Mouse (Mus musculus): ENCODE results near the gene Atg4d.

Atg4d gene

DNA sequence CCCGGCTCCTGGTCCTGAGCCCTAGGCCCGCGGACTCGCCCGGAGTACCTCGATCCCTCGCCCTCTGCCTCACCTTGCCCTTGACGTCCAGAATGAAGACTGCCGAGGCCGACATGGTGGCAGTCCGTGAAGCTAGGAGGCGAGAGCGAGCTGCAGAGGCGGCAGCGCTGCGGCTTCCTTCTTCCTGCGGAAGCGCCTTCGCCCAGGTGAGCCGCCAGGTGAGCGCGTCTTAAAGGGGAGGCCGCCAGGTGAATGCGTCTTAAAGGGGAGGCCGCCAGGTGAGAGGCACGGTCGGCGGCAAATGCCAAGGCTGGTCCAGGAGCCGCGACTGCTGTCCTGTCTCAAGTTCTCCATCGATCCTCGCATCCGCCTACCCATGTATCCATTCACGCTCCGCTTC, 47.0 kb downstream of the Atg4d start, which contains the start of gene Ap1m2:
Ap1m2 (minus strand) TSS at position 204 of the 400 bp plus-strand sequence.
- in situ Hi-C loops (cut with MboI, MseI), result no loop called here

DNA sequence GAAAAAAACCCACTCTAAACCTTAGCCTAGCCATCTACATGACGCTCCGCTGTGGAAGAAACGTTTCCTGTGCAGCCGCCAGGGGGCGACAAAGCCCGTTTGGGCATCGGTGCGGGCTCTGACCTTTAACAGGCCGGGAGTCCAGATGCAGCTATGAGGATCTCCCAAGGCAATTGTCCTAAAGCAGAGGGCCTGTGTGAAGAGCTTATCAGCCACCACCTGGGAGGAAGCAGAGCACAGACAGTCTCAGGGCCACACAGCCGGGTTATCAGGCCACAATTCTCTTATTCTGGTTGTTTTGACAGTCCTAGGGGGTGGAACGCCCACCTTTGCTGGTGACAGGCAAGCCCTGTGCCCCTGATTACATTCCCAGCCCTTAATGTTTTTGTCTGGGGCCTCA, 48.3 kb downstream of the Atg4d start:
- in situ Hi-C loops (cut with MboI, MseI), result no loop called here

- in situ Hi-C loops (cut with MboI, MseI), result loop anchor here (5.0 kb wide), 1 partner anchor 38 kb away; no protein-coding TSS in a partner anchor
Measured at GRCm38 (mm10) chr9:21314367-21315140, 49.5 kb downstream of the Atg4d start.

DNA sequence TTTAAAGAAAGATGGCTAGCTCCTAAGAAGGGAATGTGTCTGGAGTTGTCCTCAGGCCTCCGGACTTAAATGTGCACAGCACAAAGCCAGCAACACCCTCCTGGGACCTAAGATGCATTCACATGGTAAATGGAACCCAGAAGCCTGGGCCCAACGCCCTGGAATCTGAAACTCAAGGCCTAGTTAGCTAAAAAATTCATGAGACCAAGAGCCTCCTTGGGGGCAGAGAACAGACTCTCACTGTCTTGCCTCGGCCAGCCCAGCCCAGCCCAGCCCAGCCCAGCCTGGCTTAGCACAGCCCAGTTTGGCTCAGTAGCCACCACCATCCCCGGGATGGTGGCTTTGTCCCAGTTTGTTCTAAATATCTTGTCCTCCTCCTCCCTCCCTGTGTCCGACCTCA, 50.3 kb downstream of the Atg4d start:
- in situ Hi-C loops (cut with MboI, MseI), result loop anchor here (5.0 kb wide), 1 partner anchor 37 kb away; no protein-coding TSS in a partner anchor

DNA sequence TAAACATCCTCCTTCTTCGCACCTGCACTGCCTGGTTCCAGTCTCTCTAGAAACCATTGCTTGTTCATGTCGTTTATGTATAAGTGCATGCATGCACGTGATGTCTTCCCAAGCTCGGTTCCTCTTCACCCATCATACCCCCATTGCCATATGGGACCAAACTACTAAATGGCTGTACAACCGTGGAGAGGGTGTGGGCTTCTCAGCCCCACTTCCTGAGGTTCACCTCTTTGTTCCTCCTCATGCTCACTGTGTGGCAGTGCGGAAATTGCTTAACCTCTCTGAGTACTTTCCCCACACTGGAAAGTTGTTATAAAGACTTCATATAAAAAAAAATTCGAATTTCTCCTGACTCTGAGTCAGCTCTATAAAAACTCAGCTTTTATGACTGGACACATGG, 51.6 kb downstream of the Atg4d start:
- in situ Hi-C loops (cut with MboI, MseI), result loop anchor here (5.0 kb wide), 1 partner anchor 36 kb away; no protein-coding TSS in a partner anchor

GRCm38 (mm10) chr9:21318792-21319191, 53.7 kb downstream of the Atg4d start:
- in situ Hi-C loops (cut with MboI, MseI), result loop anchor here (5.0 kb wide), 1 partner anchor 34 kb away; no protein-coding TSS in a partner anchor

GRCm38 (mm10) chr9:21319503-21319902, 54.4 kb downstream of the Atg4d start:
- in situ Hi-C loops (cut with MboI, MseI), result loop anchor here (5.0 kb wide), 1 partner anchor 33 kb away; no protein-coding TSS in a partner anchor

GRCm38 (mm10) chr9:21320280-21320618, 55.2 kb downstream of the Atg4d start:
- in situ Hi-C loops (cut with MboI, MseI), result loop anchor here (10.0 kb wide), 1 partner anchor 665 kb away; the partner anchor contains the start of gene Pin1

DNA sequence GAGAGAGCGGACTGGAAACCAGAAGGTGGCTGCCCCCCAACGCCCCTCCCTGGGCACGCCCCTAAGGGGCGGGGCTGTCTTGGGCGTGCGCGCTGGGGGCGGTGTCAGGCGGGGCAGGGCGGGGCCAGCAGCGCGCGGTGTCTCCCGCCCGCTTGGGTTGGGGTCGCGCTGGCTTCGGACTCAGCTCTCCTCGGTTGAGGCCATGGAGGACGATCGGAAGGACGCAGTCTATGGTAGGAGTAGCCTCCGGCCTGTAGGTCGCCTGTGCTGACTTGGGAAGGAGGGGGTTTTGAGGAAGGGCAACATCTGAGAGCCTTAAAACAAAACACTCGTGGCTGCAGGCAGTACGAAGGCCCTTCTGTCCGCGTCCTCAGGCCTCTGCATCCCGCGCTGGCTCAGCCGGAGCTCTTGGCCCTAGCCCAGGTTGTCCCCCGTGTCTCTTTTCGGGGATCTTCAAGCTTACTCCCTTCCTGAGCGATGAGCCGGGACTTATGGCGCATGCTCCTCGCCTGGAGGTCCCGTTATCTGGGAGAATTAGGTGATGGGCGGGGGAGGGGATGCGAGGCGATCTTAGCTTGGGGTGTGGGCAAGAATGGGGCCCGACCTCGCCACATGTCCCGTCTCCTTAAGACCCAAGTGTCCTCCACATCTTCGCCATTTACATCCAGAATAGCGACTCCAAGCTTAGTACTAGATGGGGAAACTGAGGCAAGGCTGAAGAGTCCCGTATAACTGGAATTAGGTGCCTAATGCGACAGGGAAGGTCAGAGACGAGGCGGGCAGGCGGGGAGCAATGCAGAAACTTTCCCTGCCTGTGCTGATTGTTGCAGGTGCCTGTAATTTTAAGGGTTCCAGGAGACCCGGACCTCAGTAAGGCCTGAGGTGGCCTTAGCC, 55.8 kb downstream of the Atg4d start, which contains the start of gene Slc44a2:
Slc44a2 (plus strand) TSS at position 80 of the 894 bp plus-strand sequence.
- in situ Hi-C loops (cut with MboI, MseI), result loop anchor here (10.0 kb wide), 1 partner anchor 666 kb away; the partner anchor contains the start of gene Pin1

DNA sequence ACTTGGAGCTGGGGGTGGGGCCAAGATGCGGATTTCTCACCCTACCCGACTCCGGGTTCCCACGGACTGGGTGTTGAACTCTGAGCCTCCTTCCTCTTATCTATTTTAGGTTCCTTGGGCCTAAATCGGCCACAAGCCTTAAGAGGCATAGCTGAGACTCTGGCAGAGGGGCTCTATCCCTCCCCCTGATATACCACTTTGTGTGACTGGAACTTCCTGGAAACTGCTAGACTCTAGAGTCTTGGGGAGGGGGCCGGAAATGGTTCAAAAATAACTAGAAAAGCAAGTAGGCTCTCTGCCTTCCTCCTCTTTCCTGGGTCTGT, 56.4 kb downstream of the Atg4d start:
- in situ Hi-C loops (cut with MboI, MseI), result loop anchor here (10.0 kb wide), 1 partner anchor 667 kb away; the partner anchor contains the start of gene Pin1

GRCm38 (mm10) chr9:21322211-21322916, 57.3 kb downstream of the Atg4d start:
- in situ Hi-C loops (cut with MboI, MseI), result loop anchor here (10.0 kb wide), 1 partner anchor 668 kb away; the partner anchor contains the start of gene Pin1

DNA sequence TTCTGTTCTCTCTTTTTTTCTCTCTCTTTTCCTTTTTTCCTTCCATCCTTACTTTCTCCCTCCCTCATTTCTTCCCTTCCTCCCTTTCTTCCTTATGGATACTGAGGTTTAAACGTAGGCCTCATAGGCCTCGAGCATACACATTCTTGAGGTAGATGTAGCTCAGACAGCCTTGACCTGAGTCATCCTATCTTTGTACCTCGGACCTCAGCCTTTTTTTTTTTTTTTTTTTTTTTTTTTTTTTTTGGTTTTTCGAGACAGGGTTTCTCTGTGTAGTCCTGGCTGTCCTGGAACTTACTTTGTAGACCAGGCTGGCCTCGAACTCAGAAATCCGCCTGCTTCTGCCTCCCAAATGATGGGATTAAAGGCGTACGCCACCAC, 57.8 kb downstream of the Atg4d start:
- in situ Hi-C loops (cut with MboI, MseI), result loop anchor here (10.0 kb wide), 1 partner anchor 668 kb away; the partner anchor contains the start of gene Pin1

- in situ Hi-C loops (cut with MboI, MseI), result loop anchor here (10.0 kb wide), 1 partner anchor 669 kb away; the partner anchor contains the start of gene Pin1
Measured at GRCm38 (mm10) chr9:21324269-21324668, 59.2 kb downstream of the Atg4d start.

Measured in regulatory T cell (primary cell).